ENCODE assay signal across 8 mouse cellular contexts in genomic region chr17:29355841-29356478, GRCm38 (mm10). TPM values are rescaled to one million over a fixed set of nuclear protein-coding genes. Genes with fewer than 3 reads are reported as not detected.
A peak's percentile ranks its signal among the peaks of the same experiment; 100 is the strongest.
DNase-seq lines count a peak whose midpoint lies in the region; ATAC-seq lines count a peak whose summit lies in the region.

No protein-coding gene starts in this region.

- H3K4me1 ChIP-seq in forebrain, embryonic 12.5 days: peaks cover 35% of the 10 kb centered on the region
- H3K4me1 ChIP-seq in midbrain, embryonic 12.5 days: peaks cover 33% of the 10 kb centered on the region

- H3K4me3 ChIP-seq in forebrain, embryonic 12.5 days (replicated peaks): peak overlapping the region; percentile 37
- H3K4me3 ChIP-seq in midbrain, embryonic 12.5 days: peak overlapping the region; percentile 35

- peak; percentile 43; the same call in 1 of the 2 replicates for ATAC-seq in forebrain, embryonic 12.5 days (ENCODE audit: low FRiP score)
- ATAC-seq in midbrain, embryonic 12.5 days (ENCODE audit: low FRiP score, low read depth): peak; percentile 45

- peak overlapping the region; percentile 48 for H3K9ac ChIP-seq in forebrain, embryonic 12.5 days
- peak overlapping the region; percentile 67 for H3K9ac ChIP-seq in midbrain, embryonic 12.5 days (replicated peaks)

- peak; percentile 82 for DNase-seq in left cerebral cortex, postnatal 4 days
- no peak for DNase-seq in left cerebral cortex, adult 18-20 months (ENCODE audit: low spot score in 2 of 2)
- DNase-seq in heart, postnatal 25 days (ENCODE audit: low spot score): peak; percentile 64
- peak; percentile 77 to 86 for DNase-seq in kidney, postnatal 4 days
- peak; percentile 71 for DNase-seq in testis, postnatal 14 days (ENCODE audit: low spot score)
- no peak for DNase-seq in thymus, postnatal 36 days

- peak overlapping the region; percentile 99 for H3K27ac ChIP-seq in forebrain, embryonic 12.5 days
- peak overlapping the region; percentile 100 for H3K27ac ChIP-seq in midbrain, embryonic 12.5 days (replicated peaks)

- WGBS in forebrain, embryonic 12.5 days: 8% methylated on average over 17 of the region's 17 CpGs
- WGBS in midbrain, embryonic 12.5 days: 14% methylated on average over 17 of the region's 17 CpGs

- intact Hi-C loops in left cerebral cortex, postnatal 4 days (cut with DNase I): no loop called here
- intact Hi-C loops in heart, postnatal 25 days (cut with DNase I): no loop called here

- no peaks in the 10 kb centered on the region for H3K9me3 ChIP-seq in forebrain, embryonic 12.5 days
- H3K9me3 ChIP-seq in midbrain, embryonic 12.5 days: no peaks in the 10 kb centered on the region

- H3K4me2 ChIP-seq in forebrain, embryonic 12.5 days: peak overlapping the region; percentile 62
- H3K4me2 ChIP-seq in midbrain, embryonic 12.5 days (replicated peaks): peak overlapping the region; percentile 57

- H3K36me3 ChIP-seq in forebrain, embryonic 12.5 days (replicated peaks): no peaks in the 10 kb centered on the region
- no peaks in the 10 kb centered on the region for H3K36me3 ChIP-seq in midbrain, embryonic 12.5 days

- H3K27me3 ChIP-seq in forebrain, embryonic 12.5 days: no peaks in the 10 kb centered on the region
- H3K27me3 ChIP-seq in midbrain, embryonic 12.5 days: no peaks in the 10 kb centered on the region

RNA-seq across cellular contexts. Expression of gene Fgd2, which starts 4.8 kb away (rescaled TPM):
- total RNA-seq in left cerebral cortex, postnatal 4 days (2021): 1 to 10 TPM; 4.5 to 6.4 TPM
- 1 to 10 TPM; 5.0 to 6.0 TPM for total RNA-seq in left cerebral cortex, adult 18-20 months (2021)
- polyA plus RNA-seq in forebrain, embryonic 12.5 days (2016; fragmentation: Nextera tagmentation; extraction: Ambion mirVana): 3.4 and 3.7 TPM in 2 replicates
- total RNA-seq in heart, postnatal 25 days (2021): 1 to 10 TPM; 1.8 to 2.7 TPM
- 3.6 and 5.3 TPM in 2 replicates for polyA plus RNA-seq in midbrain, embryonic 12.5 days (2016; fragmentation: Nextera tagmentation; extraction: Ambion mirVana)

RNA-seq across cellular contexts. Expression of gene Mtch1, which starts 8.2 kb away (rescaled TPM):
- 100 to 1,000 TPM; 489 to 514 TPM for total RNA-seq in left cerebral cortex, postnatal 4 days (2021)
- total RNA-seq in left cerebral cortex, adult 18-20 months (2021): 100 to 1,000 TPM; 592 to 615 TPM
- 381 and 393 TPM in 2 replicates for polyA plus RNA-seq in forebrain, embryonic 12.5 days (2016; fragmentation: Nextera tagmentation; extraction: Ambion mirVana)
- total RNA-seq in heart, postnatal 25 days (2021): 100 to 1,000 TPM; 220 TPM
- 407 and 436 TPM in 2 replicates for polyA plus RNA-seq in midbrain, embryonic 12.5 days (2016; fragmentation: Nextera tagmentation; extraction: Ambion mirVana)

RNA-seq across cellular contexts. Expression of gene Pi16, which starts 38.5 kb away (rescaled TPM):
- 1 to 10 TPM; 1.4 to 2.0 TPM for total RNA-seq in left cerebral cortex, postnatal 4 days (2021)
- 1 to 10 TPM; 1.4 to 2.0 TPM for total RNA-seq in left cerebral cortex, adult 18-20 months (2021)
- polyA plus RNA-seq in forebrain, embryonic 12.5 days (2016; fragmentation: Nextera tagmentation; extraction: Ambion mirVana): 1.8 and 2.2 TPM in 2 replicates
- 10 to 100 TPM; 32.6 to 45.8 TPM for total RNA-seq in heart, postnatal 25 days (2021)
- polyA plus RNA-seq in midbrain, embryonic 12.5 days (2016; fragmentation: Nextera tagmentation; extraction: Ambion mirVana): 1.3 and 2.0 TPM in 2 replicates

Comparison
In these comparisons a context has a peak if more than half of its experiments do, and no peak if none do; other contexts are left out.
1. DNase-seq: peak in left cerebral cortex, postnatal 4 days (single experiment), heart, postnatal 25 days (single experiment), kidney, postnatal 4 days (2 of 2) and testis, postnatal 14 days (single experiment); none in left cerebral cortex, adult 18-20 months (0 of 2) and thymus, postnatal 36 days (0 of 2).
2. RNA of gene Pi16, which starts 38.5 kb away (total RNA-seq): 32.6 to 45.8 TPM in heart, postnatal 25 days; 1.4 to 2.0 TPM in left cerebral cortex, postnatal 4 days and 1.4 to 2.0 TPM in left cerebral cortex, adult 18-20 months; every median in the first group is over 10 times any median in the second.